15 mouse cellular contexts compared by ENCODE assay signal in genomic region chr7:104169634-104170204, GRCm38 (mm10). TPM values are rescaled to one million over a fixed set of nuclear protein-coding genes. Genes with fewer than 3 reads are reported as not detected.
A peak's percentile ranks its signal among the peaks of the same experiment; 100 is the strongest.
DNase-seq lines count a peak whose midpoint lies in the region; ATAC-seq and TF ChIP-seq lines count a peak whose summit lies in the region.
"Had no signal": no experiment of that assay in that cellular context is flagged by ENCODE, and none has a peak within 500 bp of the region (broad histone marks: within the 10 kb centered on the region; RNA-seq: fewer than 3 reads in every experiment).

No protein-coding gene starts in this region.

- H3K4me3 ChIP-seq in lung, adult 2 months (replicated peaks; ENCODE audit: extremely low read depth, low read depth, low read length): no peak overlapping the region
- no peak overlapping the region for H3K4me3 ChIP-seq in bone marrow, adult 2 months (replicated peaks; ENCODE audit: control insufficient read depth, low read depth, low read length)
- H3K4me3 ChIP-seq: hindbrain, embryonic 12.5 days; myocyte had no signal

- no peaks in the 10 kb centered on the region for H3K4me1 ChIP-seq in lung, adult 2 months (ENCODE audit: control insufficient read depth, insufficient read depth, low read length)
- H3K4me1 ChIP-seq in bone marrow, adult 2 months (ENCODE audit: control insufficient read depth, insufficient read depth, low read length): peaks cover 2% of the 10 kb centered on the region; the same call in 1 of the 2 replicates
- H3K4me1 ChIP-seq: hindbrain, embryonic 12.5 days had no signal

- peak; percentile 2 for DNase-seq in lung, postnatal 25 days (ENCODE audit: low spot score)
- no peak for DNase-seq in lung, adult 2 months
- peak; percentile 21 for DNase-seq in thymus, postnatal 4 days
- no peak for DNase-seq in spleen, postnatal 4 days (ENCODE audit: low spot score in 2 of 2)
- no peak for DNase-seq in layer of hippocampus, adult 11-12 months (ENCODE audit: low spot score)
- DNase-seq: adrenal gland, adult 8-10 months; cerebellum, postnatal 14 days; kidney, adult 9 months; lung, postnatal 10 days had no signal

- no peak for TF ChIP-seq CTCF in lung, adult 2 months (IDR thresholded peaks at IDR 0.05; ENCODE audit: insufficient read depth, low read length)
- TF ChIP-seq CTCF in bone marrow, adult 2 months (IDR thresholded peaks at IDR 0.05; ENCODE audit: control insufficient read depth, insufficient read depth, low read length): no peak

- peak; percentile 69 for ATAC-seq in megakaryocyte, adult 5-6 weeks (ENCODE audit: poor library complexity, severe bottlenecking)

- 43% methylated on average over 6 of the region's 6 CpGs for WGBS in lung, adult 2 months
- WGBS in bone marrow, adult 2 months: 3% methylated on average over 6 of the region's 6 CpGs

- 0 out of 2 replicates have a peak overlapping the region, but pooled peaks have one; percentile 2 for H3K27ac ChIP-seq in bone marrow, adult 2 months (ENCODE audit: control insufficient read depth, insufficient read depth, low read depth, low read length, poor library complexity)
- H3K27ac ChIP-seq: hindbrain, embryonic 12.5 days had no signal

- no peak for TF ChIP-seq POLR2A in lung, adult 2 months (IDR thresholded peaks at IDR 0.05; ENCODE audit: borderline replicate concordance, extremely low read depth, low read depth, low read length)
- TF ChIP-seq POLR2A in bone marrow, adult 2 months (IDR thresholded peaks at IDR 0.05; ENCODE audit: borderline replicate concordance, control insufficient read depth, low read depth, low read length): no peak

RNA-seq across cellular contexts. Expression of gene Olfm5, which starts 5.1 kb away (rescaled TPM):
- polyA plus RNA-seq in lung, adult 2 months (2012; rRNA removed): not detected in 2 replicates
- polyA plus RNA-seq in bone marrow, adult 2 months (2011; ENCODE audit: insufficient read depth, insufficient read length, low replicate concordance, missing spikeins): not detected in 2 replicates
- not detected in 2 replicates for total RNA-seq in megakaryocyte, adult 5-6 weeks (2015)
- total RNA-seq in megakaryocyte, adult 5-6 weeks (2017): not detected in 2 replicates
- total RNA-seq: adrenal gland, adult 8-10 months; layer of hippocampus, postnatal 10 days had no signal
- polyA plus RNA-seq: hindbrain, embryonic 12.5 days; myocyte; spleen, adult 2 months had no signal

RNA-seq across cellular contexts. Expression of gene Olfr648, which starts 13.5 kb away (rescaled TPM):
- polyA plus RNA-seq in lung, adult 2 months (2012; rRNA removed): 0.04 TPM in 1 of 2 replicates, not detected in the other
- polyA plus RNA-seq in bone marrow, adult 2 months (2011; ENCODE audit: insufficient read depth, insufficient read length, low replicate concordance, missing spikeins): not detected in 2 replicates
- 0.16 and 0.38 TPM in 2 replicates for total RNA-seq in megakaryocyte, adult 5-6 weeks (2015)
- total RNA-seq in megakaryocyte, adult 5-6 weeks (2017): 0.04 TPM in 1 of 2 replicates, not detected in the other
- polyA plus RNA-seq: myocyte; spleen, adult 2 months had no signal

RNA-seq across cellular contexts. Expression of gene Ubqlnl, which starts 19.4 kb away (rescaled TPM):
- polyA plus RNA-seq in lung, adult 2 months (2012; rRNA removed): not detected in 2 replicates
- not detected in 2 replicates for polyA plus RNA-seq in bone marrow, adult 2 months (2011; ENCODE audit: insufficient read depth, insufficient read length, low replicate concordance, missing spikeins)
- not detected in 2 replicates for total RNA-seq in megakaryocyte, adult 5-6 weeks (2015)
- not detected in 2 replicates for total RNA-seq in megakaryocyte, adult 5-6 weeks (2017)
- total RNA-seq: adrenal gland, adult 8-10 months; layer of hippocampus, postnatal 10 days had no signal
- polyA plus RNA-seq: hindbrain, embryonic 12.5 days; myocyte; spleen, adult 2 months had no signal

RNA-seq across cellular contexts. Expression of gene Olfr649, which starts 26.1 kb away (rescaled TPM):
- polyA plus RNA-seq in lung, adult 2 months (2012; rRNA removed): not detected in 2 replicates
- not detected in 2 replicates for polyA plus RNA-seq in bone marrow, adult 2 months (2011; ENCODE audit: insufficient read depth, insufficient read length, low replicate concordance, missing spikeins)
- not detected in 2 replicates for total RNA-seq in megakaryocyte, adult 5-6 weeks (2015)
- total RNA-seq in megakaryocyte, adult 5-6 weeks (2017): not detected in 2 replicates
- total RNA-seq: adrenal gland, adult 8-10 months; layer of hippocampus, postnatal 10 days had no signal
- polyA plus RNA-seq: hindbrain, embryonic 12.5 days; myocyte; spleen, adult 2 months had no signal

RNA-seq across cellular contexts. Expression of gene Ubqln3, which starts 26.6 kb away (rescaled TPM):
- polyA plus RNA-seq in lung, adult 2 months (2012; rRNA removed): not detected in 2 replicates
- polyA plus RNA-seq in bone marrow, adult 2 months (2011; ENCODE audit: insufficient read depth, insufficient read length, low replicate concordance, missing spikeins): not detected in 2 replicates
- not detected in 2 replicates for total RNA-seq in megakaryocyte, adult 5-6 weeks (2015)
- total RNA-seq in megakaryocyte, adult 5-6 weeks (2017): not detected in 2 replicates
- total RNA-seq: adrenal gland, adult 8-10 months; layer of hippocampus, postnatal 10 days had no signal
- polyA plus RNA-seq: hindbrain, embryonic 12.5 days; myocyte; spleen, adult 2 months had no signal

Comparison
In these comparisons a context has a peak if more than half of its experiments do, and no peak if none do; other contexts are left out.
1. DNase-seq: peak in lung, postnatal 25 days (single experiment) and thymus, postnatal 4 days (single experiment); none in lung, adult 2 months (single experiment), spleen, postnatal 4 days (0 of 2) and layer of hippocampus, adult 11-12 months (single experiment).